Mouse (Mus musculus) forebrain, embryonic 16.5 days (tissue): ENCODE measurements at regions not wholly inside any gene's neighbourhood (a gene's known extent, or its start where the extent isn't known, plus 50 kb on each side); places are given as distances from the start of the nearest gene placed in this dataset.

Experiments used
- ATAC-seq: fragments of 200-750 bp; cut with Nextera tagmentation; 2 replicates; pipeline ENCODE4 v1.8.0; 2017; ENCODE audit warnings: mild to moderate bottlenecking, moderate library complexity
- H3K27ac ChIP-seq: fragments of 300-500 bp; sonication (generic); 2 replicates; pipeline ENCODE4 v1.5.1; 2014; ENCODE audit warnings: low read length, control low read depth
- H3K27me3 ChIP-seq: fragments of 300-500 bp; sonication (generic); replicated peaks from 2 replicates; pipeline ENCODE4 v1.6.1; 2014; ENCODE audit warnings: low read length; ENCODE audit not compliant: control insufficient read depth, insufficient read depth
- H3K36me3 ChIP-seq: fragments of 300-500 bp; sonication (generic); 2 replicates; pipeline ENCODE4 v1.6.1; 2014; ENCODE audit not compliant: control insufficient read depth, insufficient read depth
- H3K4me1 ChIP-seq: fragments of 300-500 bp; sonication (generic); replicated peaks from 2 replicates; pipeline ENCODE4 v1.6.1; 2014; ENCODE audit warnings: low read length; ENCODE audit not compliant: control insufficient read depth, insufficient read depth
- H3K4me2 ChIP-seq: fragments of 300-500 bp; sonication (generic); 2 replicates; pipeline ENCODE4 v1.6.1; 2014; ENCODE audit warnings: mild to moderate bottlenecking, low read length, control low read depth
- H3K4me3 ChIP-seq: fragments of 300-500 bp; sonication (generic); replicated peaks from 2 replicates; pipeline ENCODE4 v1.5.1; 2014; ENCODE audit warnings: mild to moderate bottlenecking, low read length, control low read depth
- H3K9ac ChIP-seq: fragments of 300-500 bp; sonication (generic); replicated peaks from 2 replicates; pipeline ENCODE4 v1.6.1; 2014; ENCODE audit warnings: low read depth, low read length, control low read depth
- H3K9me3 ChIP-seq: fragments of 300-500 bp; sonication (generic); 2 replicates; pipeline ENCODE4 v1.6.1; 2016; ENCODE audit warnings: low read length; ENCODE audit not compliant: control insufficient read depth
- WGBS: fragments of 180-500 bp; shearing (Covaris S2); extraction: QIAGEN DNeasy Blood & Tissue Kit; methylation state at CpG from one replicate; pipeline ENCODE4 v1.1.7; 2014; 5-methylcytosine and 5-hydroxymethylcytosine counted together

DNA sequence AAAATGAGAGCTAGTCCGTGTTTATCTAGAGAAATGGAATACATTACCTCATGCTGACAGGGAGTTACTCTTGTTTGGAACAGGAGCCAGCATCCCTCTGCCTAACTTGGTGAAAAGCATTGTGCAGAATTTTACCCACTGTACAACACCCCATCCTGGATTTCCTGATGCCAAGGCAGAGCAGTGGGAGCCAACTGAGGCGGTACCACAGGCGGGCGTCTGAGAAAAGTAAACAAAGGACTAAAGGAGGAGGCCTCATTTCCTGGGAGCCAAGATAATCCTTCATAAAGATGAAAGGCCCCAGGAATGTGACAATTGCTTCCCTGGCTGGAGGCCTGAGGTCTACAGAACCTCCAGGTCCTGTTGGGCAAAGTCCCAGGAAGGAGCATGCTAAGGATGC lies 115.6 kb upstream of the Crim1 start:
- no peak overlapping the region for H3K9ac ChIP-seq
- no peak for ATAC-seq

GRCm38 (mm10) chr17:78086963-78087362 lies 113.1 kb upstream of the Crim1 start:
- no peak overlapping the region for H3K4me3 ChIP-seq
- no peaks in the 10 kb centered on the region for H3K36me3 ChIP-seq
- WGBS, result 80% methylated on average over 8 of the region's 8 CpGs
- no peak overlapping the region for H3K9ac ChIP-seq
- no peak overlapping the region for H3K4me2 ChIP-seq
- ATAC-seq, result no peak
- no peaks in the 10 kb centered on the region for H3K27me3 ChIP-seq
- H3K27ac ChIP-seq, result no peak overlapping the region
- H3K4me1 ChIP-seq, result peaks cover 2% of the 10 kb centered on the region; the same call in 1 of the 2 replicates
- H3K9me3 ChIP-seq, result no peaks in the 10 kb centered on the region

More for the DNA sequence above, 115.6 kb upstream of the Crim1 start:
- H3K36me3 ChIP-seq, result no peaks in the 10 kb centered on the region
- H3K27me3 ChIP-seq, result no peaks in the 10 kb centered on the region
- WGBS, result 24% methylated on average over 4 of the region's 4 CpGs
- H3K4me3 ChIP-seq, result no peak overlapping the region
- H3K4me2 ChIP-seq, result no peak overlapping the region
- no peaks in the 10 kb centered on the region for H3K9me3 ChIP-seq
- no peak overlapping the region for H3K27ac ChIP-seq
- H3K4me1 ChIP-seq, result peaks cover 2% of the 10 kb centered on the region; the same call in 1 of the 2 replicates

GRCm38 (mm10) chr17:78097699-78098098 lies 102.3 kb upstream of the Crim1 start:
- Histone ChIP-seq H3K4me2 (no peak overlapping the region), H3K27me3 (no peaks in the 10 kb centered on the region), H3K4me1 (no peaks in the 10 kb centered on the region), H3K36me3 (no peaks in the 10 kb centered on the region), H3K9me3 (no peaks in the 10 kb centered on the region), H3K4me3 (no peak overlapping the region), H3K27ac (no peak overlapping the region), H3K9ac (no peak overlapping the region)
- no peak for ATAC-seq
- 19% methylated on average over 1 of the region's 1 CpGs for WGBS

GRCm38 (mm10) chr17:78108793-78109192 lies 91.3 kb upstream of the Crim1 start:
- Histone ChIP-seq H3K4me1 (no peaks in the 10 kb centered on the region), H3K27me3 (no peaks in the 10 kb centered on the region), H3K27ac (no peak overlapping the region), H3K4me3 (no peak overlapping the region), H3K9me3 (no peaks in the 10 kb centered on the region), H3K9ac (no peak overlapping the region), H3K4me2 (no peak overlapping the region), H3K36me3 (no peaks in the 10 kb centered on the region)
- no peak for ATAC-seq
- 91% methylated on average over 6 of the region's 6 CpGs for WGBS

- Histone ChIP-seq H3K4me2 (no peak overlapping the region), H3K27ac (no peak overlapping the region), H3K4me1 (no peaks in the 10 kb centered on the region), H3K27me3 (no peaks in the 10 kb centered on the region), H3K36me3 (no peaks in the 10 kb centered on the region), H3K9ac (no peak overlapping the region), H3K9me3 (no peaks in the 10 kb centered on the region), H3K4me3 (no peak overlapping the region)
- no peak for ATAC-seq
- 87% methylated on average over 7 of the region's 7 CpGs for WGBS
These were observed 90.5 kb upstream of the Crim1 start for GRCm38 (mm10) chr17:78109364-78110222.

GRCm38 (mm10) chr17:78132116-78132515 lies 67.9 kb upstream of the Crim1 start:
- Histone ChIP-seq H3K27ac (no peak overlapping the region), H3K4me2 (no peak overlapping the region), H3K4me3 (no peak overlapping the region), H3K9me3 (no peaks in the 10 kb centered on the region), H3K9ac (no peak overlapping the region), H3K4me1 (no peaks in the 10 kb centered on the region), H3K27me3 (no peaks in the 10 kb centered on the region), H3K36me3 (no peaks in the 10 kb centered on the region)
- 63% methylated on average over 1 of the region's 1 CpGs for WGBS
- no peak for ATAC-seq

DNA sequence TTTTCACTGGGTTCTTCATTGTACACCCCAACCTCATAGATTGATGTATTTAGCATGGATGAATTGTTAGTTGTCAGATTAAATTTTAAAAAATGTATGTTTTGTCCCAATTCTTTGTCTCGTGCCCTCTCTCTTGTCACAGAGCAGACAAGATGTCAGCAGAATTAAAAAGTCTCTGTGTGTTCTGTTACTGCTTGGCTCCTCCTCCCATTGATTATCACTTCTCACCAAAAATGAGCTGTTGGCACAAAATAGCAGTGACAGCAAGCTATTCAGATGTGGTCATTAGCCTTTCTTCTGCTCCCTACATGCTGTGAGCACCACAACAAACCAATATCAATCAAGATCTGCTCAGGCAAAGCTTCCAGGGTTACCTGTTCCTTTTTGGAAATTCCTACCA lies 62.1 kb upstream of the Crim1 start:
- Histone ChIP-seq H3K27ac (no peak overlapping the region), H3K9ac (no peak overlapping the region), H3K27me3 (no peaks in the 10 kb centered on the region), H3K4me1 (0 out of 2 replicates have a peak, but pooled peaks cover 3% of the 10 kb centered on the region), H3K4me3 (no peak overlapping the region), H3K4me2 (no peak overlapping the region), H3K36me3 (no peaks in the 10 kb centered on the region), H3K9me3 (no peaks in the 10 kb centered on the region)
- WGBS, result 22% methylated on average over 1 of the region's 1 CpGs
- peak; percentile 83 for ATAC-seq

DNA sequence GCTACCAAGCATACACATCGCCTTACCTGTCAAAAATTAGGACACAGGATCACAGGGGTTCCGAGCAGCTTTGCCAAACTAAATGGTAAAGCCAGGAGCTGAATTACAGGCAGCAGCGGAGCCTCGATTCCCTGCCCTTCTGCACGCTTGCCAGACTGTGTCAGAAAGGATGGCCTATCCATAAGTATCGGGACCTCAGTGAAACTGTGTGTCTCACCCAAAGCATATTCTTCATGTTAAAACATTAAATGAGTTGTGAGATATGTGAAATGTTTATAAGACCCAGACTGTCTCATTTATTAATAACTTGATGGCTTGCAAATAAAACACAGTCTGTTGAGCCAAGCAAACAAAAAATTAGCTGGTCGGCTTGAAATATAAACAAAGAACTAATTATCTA lies 59.4 kb upstream of the Crim1 start:
- Histone ChIP-seq H3K4me1 (0 out of 2 replicates have a peak, but pooled peaks cover 3% of the 10 kb centered on the region), H3K9me3 (no peaks in the 10 kb centered on the region), H3K4me2 (no peak overlapping the region), H3K9ac (no peak overlapping the region), H3K4me3 (no peak overlapping the region), H3K36me3 (no peaks in the 10 kb centered on the region), H3K27me3 (no peaks in the 10 kb centered on the region), H3K27ac (no peak overlapping the region)
- ATAC-seq, result no peak
- WGBS, result 88% methylated on average over 7 of the region's 7 CpGs

DNA sequence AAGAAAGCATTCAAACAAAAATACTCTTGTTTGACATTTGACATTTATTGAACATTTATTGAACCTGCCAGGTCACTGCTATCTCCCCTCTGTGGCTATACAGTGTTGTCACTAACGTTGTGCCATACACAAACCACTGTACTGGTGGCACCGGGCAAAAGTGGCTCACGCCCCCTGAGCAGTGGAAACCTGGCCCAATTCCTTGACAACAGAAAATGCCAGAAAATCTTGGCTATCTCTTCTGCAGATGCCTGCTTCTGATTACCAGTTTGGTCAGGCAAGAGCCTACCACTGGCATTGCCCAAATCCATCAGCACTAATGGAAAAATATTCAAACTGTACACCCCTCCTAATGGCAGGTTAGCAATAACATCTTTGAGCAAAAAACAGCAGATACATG lies 58.9 kb upstream of the Crim1 start:
- Histone ChIP-seq H3K4me1 (0 out of 2 replicates have a peak, but pooled peaks cover 3% of the 10 kb centered on the region), H3K9me3 (no peaks in the 10 kb centered on the region), H3K4me3 (no peak overlapping the region), H3K9ac (no peak overlapping the region), H3K27me3 (no peaks in the 10 kb centered on the region), H3K4me2 (no peak overlapping the region), H3K36me3 (no peaks in the 10 kb centered on the region), H3K27ac (no peak overlapping the region)
- 87% methylated on average over 3 of the region's 3 CpGs for WGBS
- ATAC-seq, result no peak
